Mouse (Mus musculus): Measurements from ENCODE around the gene R3hdml. TPM values are rescaled to one million over a fixed set of nuclear protein-coding genes. Genes with fewer than 3 reads are reported as not detected.

Gene R3hdml
- polyA plus RNA-seq, 1 experiment from 2014 or later, result not detected

- ATAC-seq (ENCODE audit: insufficient read depth), result no peak
- Histone ChIP-seq H3K4me1 (replicated peaks) (no peaks in the 10 kb centered on the region), H3K27me3 (no peaks in the 10 kb centered on the region), H3K27ac (replicated peaks) (no peak overlapping the region), H3K4me3 (replicated peaks) (no peak overlapping the region), H3K9ac (no peak overlapping the region), H3K36me3 (replicated peaks) (no peaks in the 10 kb centered on the region), H3K9me3 (replicated peaks) (no peaks in the 10 kb centered on the region), H3K4me2 (no peak overlapping the region)
- 60% methylated on average over 2 of the region's 2 CpGs for WGBS (ENCODE audit: insufficient replicate concordance)
These were observed 10.1 kb downstream of the R3hdml start for GRCm38 (mm10) chr2:163502219-163502618.

DNA sequence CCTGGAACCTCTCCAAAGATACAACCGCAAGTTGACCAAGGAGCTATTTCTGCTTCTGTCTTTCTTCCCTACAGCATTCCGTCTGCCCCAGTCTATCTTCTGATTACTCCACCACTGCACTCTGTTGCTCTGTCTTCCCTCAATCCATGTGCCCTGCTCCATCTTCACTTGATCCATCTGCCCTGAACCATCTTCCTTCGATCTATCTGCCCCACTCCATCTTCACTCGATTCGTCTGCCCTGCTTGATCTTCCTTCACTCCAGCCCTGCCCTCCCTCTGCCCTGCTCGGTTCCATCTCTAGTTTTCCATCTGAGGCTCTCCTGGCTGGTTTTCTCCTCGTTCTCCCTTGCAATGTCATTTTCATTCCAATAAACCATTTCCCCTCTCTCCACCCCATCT lies 11.1 kb downstream of the R3hdml start:
- Histone ChIP-seq H3K9me3 (replicated peaks) (no peaks in the 10 kb centered on the region), H3K4me1 (replicated peaks) (no peaks in the 10 kb centered on the region), H3K9ac (no peak overlapping the region), H3K4me2 (no peak overlapping the region), H3K27me3 (no peaks in the 10 kb centered on the region), H3K27ac (replicated peaks) (no peak overlapping the region), H3K36me3 (replicated peaks) (no peaks in the 10 kb centered on the region), H3K4me3 (replicated peaks) (no peak overlapping the region)
- 52% methylated on average over 7 of the region's 7 CpGs for WGBS (ENCODE audit: insufficient replicate concordance)
- ATAC-seq (ENCODE audit: insufficient read depth), result no peak

- H3K9me3 ChIP-seq (replicated peaks), result no peaks in the 10 kb centered on the region
- H3K9ac ChIP-seq, result no peak within 1 kb of the TSS
- H3K27ac ChIP-seq (replicated peaks), result 0 out of 2 replicates have a peak within 1 kb of the TSS, but pooled peaks have one; percentile 33
These were observed 14.3 kb downstream of the R3hdml start, which contains the start of gene Hnf4a for GRCm38 (mm10) chr2:163506300-163507004. Gene Hnf4a, plus strand, starts transcription at chr2:163506808.

DNA sequence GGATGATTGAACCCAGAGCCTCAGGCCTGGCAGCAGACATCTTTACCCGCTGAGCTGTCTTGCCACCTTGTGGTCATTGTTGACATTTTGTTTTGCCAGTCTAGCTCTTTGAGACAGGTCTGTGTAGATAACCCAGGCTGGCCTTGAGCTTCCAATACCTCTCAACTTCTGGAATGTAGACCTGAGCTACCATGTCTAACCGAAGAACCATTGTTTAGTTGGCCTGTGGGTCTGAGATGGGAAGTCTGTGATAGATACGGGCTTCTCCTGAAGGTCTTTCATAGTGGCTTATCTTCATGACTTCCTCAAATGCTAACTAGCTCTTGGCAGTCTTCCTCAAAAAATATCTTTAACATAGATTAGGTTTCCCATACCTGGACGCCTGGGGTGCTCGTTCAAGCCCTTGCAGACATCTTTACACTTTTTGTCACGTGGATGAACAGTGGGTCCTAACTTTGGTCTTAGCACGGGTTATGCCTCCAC lies 33.7 kb downstream of the R3hdml start:
- no peak overlapping the region for H3K4me3 ChIP-seq (replicated peaks)
- 0 out of 2 replicates have a peak, but pooled peaks cover 2% of the 10 kb centered on the region for H3K27me3 ChIP-seq
- 37% methylated on average over 7 of the region's 7 CpGs for WGBS (ENCODE audit: insufficient replicate concordance)
- H3K27ac ChIP-seq (replicated peaks), result no peak overlapping the region
- no peaks in the 10 kb centered on the region for H3K36me3 ChIP-seq (replicated peaks)
- no peaks in the 10 kb centered on the region for H3K4me1 ChIP-seq (replicated peaks)
- H3K9ac ChIP-seq, result no peak overlapping the region
- H3K4me2 ChIP-seq, result no peak overlapping the region
- no peak for ATAC-seq (ENCODE audit: insufficient read depth)
- H3K9me3 ChIP-seq (replicated peaks), result no peaks in the 10 kb centered on the region

More at GRCm38 (mm10) chr2:163506300-163507004, 14.3 kb downstream of the R3hdml start, which contains the start of gene Hnf4a:
- Histone ChIP-seq H3K27me3 (no peaks in the 10 kb centered on the region), H3K4me3 (replicated peaks) (peak within 1 kb of the TSS; percentile 49), H3K4me1 (replicated peaks) (no peaks in the 10 kb centered on the region), H3K36me3 (replicated peaks) (no peaks in the 10 kb centered on the region), H3K4me2 (peak within 1 kb of the TSS; percentile 34)
- ATAC-seq (ENCODE audit: insufficient read depth), result peak; percentile 59
- WGBS (ENCODE audit: insufficient replicate concordance), result 57% methylated on average over 10 of the region's 10 CpGs

- no peak overlapping the region for H3K4me2 ChIP-seq
- H3K27ac ChIP-seq (replicated peaks), result no peak overlapping the region
- no peaks in the 10 kb centered on the region for H3K36me3 ChIP-seq (replicated peaks)
- no peak overlapping the region for H3K9ac ChIP-seq
- no peak overlapping the region for H3K4me3 ChIP-seq (replicated peaks)
- H3K27me3 ChIP-seq, result 0 out of 2 replicates have a peak, but pooled peaks cover 4% of the 10 kb centered on the region
- 32% methylated on average over 2 of the region's 2 CpGs for WGBS (ENCODE audit: insufficient replicate concordance)
- ATAC-seq (ENCODE audit: insufficient read depth), result no peak
- H3K9me3 ChIP-seq (replicated peaks), result no peaks in the 10 kb centered on the region
- H3K4me1 ChIP-seq (replicated peaks), result 0 out of 2 replicates have a peak, but pooled peaks cover 4% of the 10 kb centered on the region
These were observed 35.4 kb downstream of the R3hdml start for GRCm38 (mm10) chr2:163527497-163527896.

DNA sequence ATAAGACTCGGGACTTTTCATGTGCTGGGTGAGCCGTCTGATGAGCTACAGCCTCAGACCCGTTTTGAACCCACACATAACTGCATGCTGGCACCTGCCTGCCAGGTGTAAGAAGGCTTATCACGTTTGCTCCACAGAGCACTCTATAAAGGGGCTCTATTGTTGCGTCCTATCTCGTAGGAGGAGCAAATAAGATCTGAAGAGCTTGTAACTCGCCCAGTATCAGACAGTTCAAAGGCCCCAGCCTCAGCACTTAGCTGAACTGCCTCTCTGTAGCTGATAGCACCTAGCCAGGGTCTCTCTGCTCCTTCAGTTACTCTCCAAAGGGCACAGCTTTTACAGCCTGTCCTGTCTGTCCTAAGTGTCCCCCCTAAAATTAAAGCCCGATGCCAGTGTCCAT lies 38.3 kb downstream of the R3hdml start:
- Histone ChIP-seq H3K36me3 (replicated peaks) (no peaks in the 10 kb centered on the region), H3K9me3 (replicated peaks) (no peaks in the 10 kb centered on the region), H3K4me3 (replicated peaks) (no peak overlapping the region), H3K27me3 (0 out of 2 replicates have a peak, but pooled peaks cover 4% of the 10 kb centered on the region), H3K4me2 (no peak overlapping the region), H3K9ac (no peak overlapping the region), H3K27ac (replicated peaks) (no peak overlapping the region), H3K4me1 (replicated peaks) (peaks cover 9% of the 10 kb centered on the region; the same call in 1 of the 2 replicates)
- 30% methylated on average over 8 of the region's 8 CpGs for WGBS (ENCODE audit: insufficient replicate concordance)
- ATAC-seq (ENCODE audit: insufficient read depth), result no peak

DNA sequence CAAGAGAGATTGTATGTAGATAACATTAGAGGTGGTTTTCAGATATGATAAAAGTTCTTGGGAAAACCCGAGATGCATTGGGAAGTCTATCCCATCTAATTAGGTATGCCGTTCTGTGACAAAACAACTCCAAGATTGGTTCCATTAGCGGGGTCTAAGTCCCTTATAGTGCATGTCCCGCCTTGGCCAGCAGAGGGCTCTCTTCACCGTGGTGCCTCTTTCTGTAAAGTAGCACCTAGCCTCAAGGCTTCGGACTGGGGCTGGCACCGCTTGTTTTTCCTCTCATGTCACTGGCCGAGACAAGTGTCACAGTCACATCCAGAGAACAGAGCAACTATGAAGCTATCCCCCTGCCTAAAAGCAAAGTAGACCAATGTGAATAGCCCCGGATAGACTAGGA lies 39.8 kb downstream of the R3hdml start:
- H3K9me3 ChIP-seq (replicated peaks), result no peaks in the 10 kb centered on the region
- H3K4me2 ChIP-seq, result no peak overlapping the region
- WGBS (ENCODE audit: insufficient replicate concordance), result 10% methylated on average over 9 of the region's 9 CpGs
- H3K27me3 ChIP-seq, result 0 out of 2 replicates have a peak, but pooled peaks cover 4% of the 10 kb centered on the region
- H3K4me1 ChIP-seq (replicated peaks), result peaks cover 12% of the 10 kb centered on the region; the same call in 1 of the 2 replicates
- no peak overlapping the region for H3K27ac ChIP-seq (replicated peaks)
- no peak overlapping the region for H3K4me3 ChIP-seq (replicated peaks)
- no peak overlapping the region for H3K9ac ChIP-seq
- ATAC-seq (ENCODE audit: insufficient read depth), result no peak
- H3K36me3 ChIP-seq (replicated peaks), result no peaks in the 10 kb centered on the region

DNA sequence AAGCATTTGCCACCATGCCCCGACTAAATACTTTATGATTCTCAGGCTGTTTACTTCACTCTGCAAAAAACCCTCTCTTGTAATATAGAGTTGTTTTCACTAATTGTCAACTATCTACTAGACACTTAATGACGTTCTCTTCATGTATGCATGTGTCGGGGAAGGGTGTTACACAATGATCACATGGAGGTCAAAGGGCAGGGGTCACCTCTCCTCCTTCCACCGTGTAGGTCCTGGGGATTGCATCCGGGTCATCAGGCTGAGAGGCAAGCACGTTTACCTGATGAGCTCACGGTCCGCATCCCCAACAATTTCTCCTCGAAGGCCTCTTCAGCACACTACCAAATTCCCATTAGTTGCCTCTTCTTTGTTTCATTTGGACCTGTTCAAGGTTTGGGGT lies 41.1 kb downstream of the R3hdml start:
- Histone ChIP-seq H3K4me1 (replicated peaks) (peaks cover 20% of the 10 kb centered on the region; the same call in 1 of the 2 replicates), H3K9ac (no peak overlapping the region), H3K4me2 (no peak overlapping the region), H3K27ac (replicated peaks) (no peak overlapping the region), H3K4me3 (replicated peaks) (no peak overlapping the region), H3K9me3 (replicated peaks) (no peaks in the 10 kb centered on the region), H3K36me3 (replicated peaks) (no peaks in the 10 kb centered on the region), H3K27me3 (0 out of 2 replicates have a peak, but pooled peaks cover 4% of the 10 kb centered on the region)
- no peak for ATAC-seq (ENCODE audit: insufficient read depth)
- WGBS (ENCODE audit: insufficient replicate concordance), result 60% methylated on average over 9 of the region's 9 CpGs

DNA sequence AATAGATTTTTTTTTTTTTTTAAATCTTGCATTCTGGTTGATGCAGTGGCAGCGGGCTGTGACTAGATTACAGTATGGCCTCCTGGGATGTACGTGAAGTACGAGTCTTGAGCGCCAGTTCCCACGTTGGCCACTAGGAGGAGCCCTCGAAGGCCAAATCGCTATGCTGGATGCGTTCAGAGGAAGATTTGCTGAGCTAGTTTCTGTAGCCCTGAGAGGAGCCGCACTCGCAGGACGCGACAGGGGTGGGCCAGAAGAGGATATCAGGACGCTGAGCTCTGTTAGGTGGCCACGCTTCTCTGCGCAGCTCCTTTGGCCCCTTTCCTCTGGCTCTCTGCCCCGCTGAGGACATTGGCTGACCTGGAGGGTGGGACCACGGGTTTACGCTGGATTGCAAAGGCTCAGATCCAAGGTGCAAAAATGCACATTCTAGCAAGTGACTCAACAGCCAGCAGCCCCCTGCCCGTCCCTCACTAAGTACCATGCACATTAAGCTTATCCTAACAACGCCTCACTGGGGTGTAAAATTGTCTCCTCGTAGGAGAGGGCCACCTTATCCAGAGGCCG lies 42.9 kb downstream of the R3hdml start:
- Histone ChIP-seq H3K4me2 (peak overlapping the region; percentile 52), H3K27me3 (0 out of 2 replicates have a peak, but pooled peaks cover 4% of the 10 kb centered on the region), H3K9ac (no peak overlapping the region), H3K9me3 (replicated peaks) (no peaks in the 10 kb centered on the region), H3K4me1 (replicated peaks) (peaks cover 25% of the 10 kb centered on the region; the same call in 1 of the 2 replicates), H3K36me3 (replicated peaks) (no peaks in the 10 kb centered on the region), H3K27ac (replicated peaks) (0 out of 2 replicates have a peak overlapping the region, but pooled peaks have one; percentile 11), H3K4me3 (replicated peaks) (peak overlapping the region; percentile 31)
- no peak for ATAC-seq (ENCODE audit: insufficient read depth)
- 7% methylated on average over 22 of the region's 22 CpGs for WGBS (ENCODE audit: insufficient replicate concordance)

DNA sequence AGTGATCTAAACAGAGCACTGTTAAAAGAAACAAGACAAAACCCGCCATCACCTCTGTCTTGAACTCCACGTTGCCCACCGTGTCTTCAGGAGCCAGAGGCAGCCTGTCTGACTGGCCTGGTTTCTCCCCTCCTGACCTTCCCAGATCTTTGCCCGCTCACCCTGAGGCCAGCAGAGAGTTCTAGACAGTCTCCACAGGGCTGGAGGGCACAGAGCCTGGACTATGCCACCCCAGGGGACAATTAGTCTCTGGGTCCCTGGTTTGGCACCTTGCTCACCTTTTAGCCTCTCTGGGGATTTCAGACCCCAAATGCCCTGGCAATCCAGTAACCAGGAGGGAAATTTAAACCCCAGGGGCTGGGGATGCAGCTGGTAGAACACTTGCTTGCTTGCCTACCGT lies 45.3 kb downstream of the R3hdml start:
- Histone ChIP-seq H3K36me3 (replicated peaks) (no peaks in the 10 kb centered on the region), H3K4me1 (replicated peaks) (peaks cover 36% of the 10 kb centered on the region), H3K4me2 (peak overlapping the region; percentile 7; the same call in 1 of the 2 replicates), H3K9ac (no peak overlapping the region), H3K27ac (replicated peaks) (peak overlapping the region; percentile 75), H3K27me3 (no peaks in the 10 kb centered on the region), H3K4me3 (replicated peaks) (no peak overlapping the region), H3K9me3 (replicated peaks) (no peaks in the 10 kb centered on the region)
- 67% methylated on average over 5 of the region's 5 CpGs for WGBS (ENCODE audit: insufficient replicate concordance)
- ATAC-seq (ENCODE audit: insufficient read depth), result no peak

DNA sequence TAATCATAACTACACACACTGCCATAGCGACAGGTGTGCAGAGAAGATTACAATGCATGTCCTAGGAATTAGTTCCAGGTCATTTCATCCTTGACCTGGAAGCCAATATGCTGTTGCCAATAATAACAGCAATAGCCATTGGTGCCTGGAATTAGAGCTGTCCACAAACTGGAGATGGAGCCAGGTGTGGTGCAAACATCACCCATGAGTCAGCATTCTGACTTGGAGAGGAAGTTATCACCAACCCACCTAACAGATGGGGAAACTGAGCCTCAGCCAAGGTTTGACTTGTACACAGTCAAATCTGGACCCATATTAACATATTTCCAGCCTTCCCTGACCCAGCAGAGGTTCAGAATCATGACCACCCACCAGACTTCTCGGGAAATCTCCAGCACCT lies 46.3 kb downstream of the R3hdml start:
- Histone ChIP-seq H3K4me3 (replicated peaks) (no peak overlapping the region), H3K9me3 (replicated peaks) (no peaks in the 10 kb centered on the region), H3K27ac (replicated peaks) (peak overlapping the region; percentile 75), H3K9ac (no peak overlapping the region), H3K27me3 (no peaks in the 10 kb centered on the region), H3K4me1 (replicated peaks) (peaks cover 36% of the 10 kb centered on the region), H3K4me2 (0 out of 2 replicates have a peak overlapping the region, but pooled peaks have one; percentile 6), H3K36me3 (replicated peaks) (no peaks in the 10 kb centered on the region)
- ATAC-seq (ENCODE audit: insufficient read depth), result no peak
- 66% methylated on average over 2 of the region's 2 CpGs for WGBS (ENCODE audit: insufficient replicate concordance)
